Mouse (Mus musculus) Patski (cell line): ENCODE results near the gene Cnr2. TPM values are rescaled to one million over a fixed set of nuclear protein-coding genes. Genes with fewer than 3 reads are reported as not detected.

Experiments
- ATAC-seq: fragments of 100-300 bp; one replicate; pipeline ENCODE4 v1.8.0; 2021
- CTCF ChIA-PET: fragments of 350-600 bp; sonication (Branson Sonifier 250); formaldehyde crosslinking; loops from one replicate; lab custom pipeline; 2022; ENCODE audit warnings: inconsistent platforms; lab: Charles Lee
- POLR2A ChIA-PET: fragments of 350-600 bp; sonication (Branson Sonifier 250); formaldehyde crosslinking; loops from one replicate; lab custom pipeline; 2022; ENCODE audit warnings: antibody characterized with exemption, inconsistent platforms; lab: Charles Lee
- DNase-seq: peaks from one replicate; pipeline ENCODE4 v3.0.0-alpha.2; 2011; ENCODE audit warnings: low read depth, low spot score
- H3K27me3 ChIP-seq: fragments of 371-371 bp; one replicate; pipeline ENCODE4 v1.5.1; 2021
- CTCF ChIP-seq: fragments of 100-300 bp; IDR thresholded peaks from one replicate; pipeline ENCODE4 v1.5.1; 2021
- in situ Hi-C: fragments of 300-500 bp; cut with MboI; formaldehyde crosslinking; loops from 3 replicates; pipeline ENCODE4 v1.11.1; 2018; ENCODE audit warnings: low pct_unique_long_range_greater_than_20kb, mixed read lengths
- polyA plus RNA-seq: library from polyadenylated mRNA; unstranded; gene quantifications from one replicate; pipeline ENCODE4 v1.2.3, GENCODE M21; 2021

Gene Cnr2
- polyA plus RNA-seq, 1 experiment from 2014 or later, result 0.03 TPM

DNA sequence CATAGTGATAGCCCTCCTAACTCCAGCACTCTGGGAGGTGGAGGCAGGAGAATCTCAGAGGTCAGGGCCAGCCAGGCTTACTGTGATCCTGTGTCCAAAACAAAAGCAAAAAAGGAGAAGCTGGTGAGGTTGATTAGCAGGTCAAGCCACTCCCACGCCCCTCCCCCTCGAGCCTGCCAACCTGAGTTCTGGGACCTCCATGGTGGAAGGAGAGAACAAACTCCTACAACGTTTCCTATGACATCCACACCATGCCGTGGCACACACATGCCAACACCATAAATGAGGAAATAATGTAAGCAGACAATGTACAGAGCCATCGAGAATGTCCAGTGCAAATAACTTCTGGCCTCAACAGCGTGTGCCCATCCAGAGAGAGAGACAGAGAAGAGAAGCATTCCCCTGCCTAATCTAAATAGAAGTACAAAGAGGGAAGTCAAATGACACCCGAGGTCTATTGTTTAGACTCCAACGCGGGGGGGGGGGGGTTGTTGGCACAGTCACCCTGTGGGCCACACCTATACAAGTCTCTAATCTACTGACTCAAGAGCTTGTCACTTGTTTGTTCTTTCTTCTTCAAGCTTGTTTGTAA, 19.1 kb upstream of the Cnr2 start:
- no peak for TF ChIP-seq CTCF
- CTCF ChIA-PET, result interaction anchor here (1.3 to 4.5 kb wide), 2 partner anchors 17 to 75 kb away, joined by 3 to 25 read pairs; no protein-coding TSS in a partner anchor
- ATAC-seq (no peak), DNase-seq (no peak)
- in situ Hi-C loops, result loop anchor here (5.0 to 10.0 kb wide), 2 partner anchors 74 to 191 kb away; partner anchors contain the start of gene Ifnlr1
- no peaks in the 10 kb centered on the region for H3K27me3 ChIP-seq
- POLR2A ChIA-PET, result no interaction called here

DNA sequence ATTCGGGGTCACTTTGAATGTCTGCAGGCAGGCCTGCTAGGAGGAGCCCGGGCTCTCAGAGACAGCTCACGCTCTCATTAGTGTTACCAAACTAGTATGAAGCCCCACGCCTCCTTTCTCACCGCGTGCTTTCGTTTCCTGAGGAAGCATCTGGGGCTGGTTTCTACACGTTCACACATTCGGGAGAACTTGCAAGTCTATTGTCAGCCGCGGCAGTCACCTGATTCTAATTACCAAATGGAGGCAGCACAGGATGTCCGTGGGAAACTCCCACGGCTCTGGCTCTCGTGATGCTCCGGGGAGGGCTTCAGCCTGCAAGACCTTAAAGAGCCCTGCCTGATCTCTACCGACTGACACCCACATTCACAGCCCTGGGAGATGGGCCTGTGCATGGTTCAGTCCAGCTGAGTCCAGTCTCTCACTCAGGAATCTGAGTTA, 18.6 kb upstream of the Cnr2 start:
- ATAC-seq (no peak), DNase-seq (no peak)
- in situ Hi-C loops, result loop anchor here (5.0 to 10.0 kb wide), 2 partner anchors 74 to 192 kb away; partner anchors contain the start of gene Ifnlr1
- TF ChIP-seq CTCF, result no peak
- CTCF ChIA-PET, result interaction anchor here (1.3 to 4.5 kb wide), 3 partner anchors 18 to 75 kb away, joined by 3 to 25 read pairs (median 4); no protein-coding TSS in a partner anchor
- no peaks in the 10 kb centered on the region for H3K27me3 ChIP-seq
- POLR2A ChIA-PET, result interaction anchor here (1.1 kb wide), 1 partner anchor 56 kb away, joined by 3 read pairs; no protein-coding TSS in a partner anchor

DNA sequence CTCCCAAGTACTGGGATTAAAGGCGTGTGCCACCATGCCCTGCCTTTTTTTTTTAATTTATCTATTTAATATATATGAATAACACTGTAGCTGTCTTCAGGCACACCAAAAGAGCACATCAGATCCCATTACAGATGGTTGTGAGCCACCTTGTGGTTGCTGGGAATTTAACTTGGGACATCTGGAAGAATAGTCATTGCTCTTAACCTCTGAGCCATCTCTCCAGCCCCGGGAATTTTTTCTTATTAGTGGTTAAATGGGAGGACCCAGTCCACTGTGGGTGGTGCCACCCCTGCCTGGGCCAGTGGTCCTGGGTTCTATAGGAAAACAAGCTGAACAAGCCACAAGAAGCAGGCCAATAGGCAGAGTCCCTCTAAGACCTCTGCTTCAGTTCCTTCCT, 17.5 kb upstream of the Cnr2 start:
- ATAC-seq (no peak), DNase-seq (no peak)
- peak; percentile 58 for TF ChIP-seq CTCF
- ChIA-PET POLR2A (interaction anchor here (1.1 kb wide), 1 partner anchor 57 kb away, joined by 3 read pairs; no protein-coding TSS in a partner anchor), CTCF (interaction anchor here (0.7 to 4.5 kb wide), 5 partner anchors 19 to 169 kb away, joined by 3 to 25 read pairs (median 3); no protein-coding TSS in a partner anchor)
- H3K27me3 ChIP-seq, result no peaks in the 10 kb centered on the region
- in situ Hi-C loops, result loop anchor here (5.0 to 10.0 kb wide), 2 partner anchors 75 to 193 kb away; partner anchors contain the start of gene Ifnlr1

DNA sequence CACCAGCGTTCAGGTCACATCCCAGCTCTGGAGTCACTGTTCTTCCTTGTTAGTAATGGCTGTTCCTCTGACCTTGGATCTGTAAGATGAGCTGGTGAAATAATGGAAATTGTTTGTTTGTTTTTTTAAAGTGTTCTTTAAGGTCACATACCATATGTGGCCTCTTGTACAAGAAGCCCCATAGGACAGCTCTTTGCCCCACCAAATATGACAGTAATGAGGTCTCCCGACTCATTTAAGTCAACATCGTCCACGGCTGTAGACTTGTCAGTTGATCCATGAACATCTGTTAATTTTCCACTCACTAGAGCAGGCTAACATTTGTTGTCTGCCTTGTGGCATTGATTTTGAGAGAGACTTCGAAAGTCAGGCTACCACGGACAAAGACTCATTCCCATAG, 16.2 kb upstream of the Cnr2 start:
- in situ Hi-C loops, result loop anchor here (5.0 to 10.0 kb wide), 2 partner anchors 77 to 194 kb away; partner anchors contain the start of gene Ifnlr1
- ChIA-PET CTCF (interaction anchor here (4.5 kb wide), 1 partner anchor 78 kb away, joined by 25 read pairs; no protein-coding TSS in a partner anchor), POLR2A (no interaction called here)
- ATAC-seq (no peak), DNase-seq (no peak)
- H3K27me3 ChIP-seq, result no peaks in the 10 kb centered on the region
- no peak for TF ChIP-seq CTCF

DNA sequence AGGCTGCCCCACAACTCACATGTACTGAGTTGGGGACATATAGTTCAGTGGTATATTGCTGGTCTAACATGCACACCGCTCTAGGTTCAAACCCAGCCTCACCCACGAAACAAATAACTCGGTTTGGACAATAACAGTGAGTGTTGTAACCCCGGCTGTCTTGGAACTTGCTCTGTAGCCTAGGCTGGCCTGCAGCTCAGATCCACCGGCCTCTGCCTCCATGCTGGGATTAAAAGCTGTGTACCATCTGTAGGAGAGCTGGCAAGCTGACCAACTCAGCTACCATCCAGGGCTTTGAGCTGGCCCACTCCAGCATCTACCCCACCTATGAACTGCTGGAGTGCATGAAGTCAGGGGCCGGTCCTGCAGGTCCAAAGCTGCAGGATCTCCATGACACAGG, 15.2 kb upstream of the Cnr2 start:
- no peak for TF ChIP-seq CTCF
- POLR2A ChIA-PET, result no interaction called here
- no peaks in the 10 kb centered on the region for H3K27me3 ChIP-seq
- CTCF ChIA-PET, result no interaction called here
- in situ Hi-C loops, result no loop called here
- no peak for DNase-seq
- no peak for ATAC-seq

DNA sequence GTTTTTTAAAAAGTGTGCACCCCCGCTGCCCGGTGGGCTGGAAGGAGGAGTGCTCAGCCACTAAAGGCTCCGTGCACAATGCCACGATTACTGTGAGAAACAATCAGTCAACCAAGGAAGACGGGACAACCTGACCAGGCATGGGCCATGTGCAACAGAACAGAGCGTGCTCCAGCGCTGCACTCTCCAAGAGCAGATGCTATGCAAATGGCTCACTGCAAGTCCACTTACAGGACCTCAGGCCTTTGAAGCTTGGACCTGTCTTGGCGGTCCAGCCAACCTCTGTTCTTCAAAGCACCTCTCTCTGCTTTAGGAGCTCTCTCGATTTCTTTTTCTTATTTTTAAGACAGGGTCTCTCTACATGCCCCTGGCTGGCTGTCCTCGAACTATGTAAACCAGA, 14.6 kb upstream of the Cnr2 start:
- no peak for ATAC-seq
- no peak for TF ChIP-seq CTCF
- ChIA-PET CTCF (no interaction called here), POLR2A (no interaction called here)
- no peak for DNase-seq
- in situ Hi-C loops, result no loop called here
- no peaks in the 10 kb centered on the region for H3K27me3 ChIP-seq

DNA sequence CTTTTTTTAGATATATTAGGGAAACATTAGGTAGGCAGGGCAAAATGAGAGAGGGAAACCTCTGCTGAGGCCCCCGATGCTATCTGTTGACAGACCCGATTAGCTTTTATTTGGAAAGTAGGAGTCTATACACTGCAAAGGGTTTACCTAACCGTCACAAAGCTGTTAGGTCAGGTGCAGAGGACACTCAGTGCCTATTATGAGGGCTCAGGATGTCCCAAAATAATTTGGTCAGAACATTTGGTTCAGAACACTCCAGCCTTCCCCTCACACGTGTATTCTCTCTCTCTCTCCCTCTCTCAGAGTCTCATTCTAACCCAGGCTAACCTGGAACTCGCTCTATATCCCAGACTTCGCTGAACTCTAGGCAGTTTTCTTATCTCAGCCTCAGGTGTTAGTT, 13.2 kb upstream of the Cnr2 start:
- ATAC-seq, result no peak
- ChIA-PET CTCF (no interaction called here), POLR2A (no interaction called here)
- DNase-seq, result no peak
- TF ChIP-seq CTCF, result no peak
- in situ Hi-C loops, result no loop called here
- H3K27me3 ChIP-seq, result no peaks in the 10 kb centered on the region

DNA sequence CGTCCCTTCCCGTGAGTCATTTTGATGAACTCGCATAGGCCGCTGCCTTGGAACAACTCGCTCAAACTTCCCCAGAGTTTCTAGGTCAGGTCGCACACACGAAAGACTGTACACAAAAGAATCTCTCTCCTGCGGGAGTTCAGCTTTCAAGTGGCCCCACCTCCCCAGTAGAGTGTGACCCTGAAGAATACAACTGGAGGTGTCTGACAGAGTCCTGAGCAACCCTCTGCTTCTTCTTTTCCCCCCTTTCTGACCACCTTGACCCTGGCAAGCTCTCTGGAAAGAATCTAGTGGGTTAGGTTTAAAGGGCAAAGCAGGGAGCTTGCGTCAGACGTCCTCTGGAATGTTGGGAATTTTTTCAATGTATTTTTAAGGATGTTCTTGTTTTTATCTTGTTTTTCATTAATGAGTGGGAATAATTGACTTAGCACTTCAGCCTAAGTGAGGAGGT, 11.8 kb upstream of the Cnr2 start:
- TF ChIP-seq CTCF, result no peak
- no peak for DNase-seq
- CTCF ChIA-PET, result interaction anchor here (0.9 kb wide), 1 partner anchor 9 kb away, joined by 3 read pairs; no protein-coding TSS in a partner anchor
- no peak for ATAC-seq
- POLR2A ChIA-PET, result no interaction called here
- in situ Hi-C loops, result no loop called here
- H3K27me3 ChIP-seq, result no peaks in the 10 kb centered on the region

DNA sequence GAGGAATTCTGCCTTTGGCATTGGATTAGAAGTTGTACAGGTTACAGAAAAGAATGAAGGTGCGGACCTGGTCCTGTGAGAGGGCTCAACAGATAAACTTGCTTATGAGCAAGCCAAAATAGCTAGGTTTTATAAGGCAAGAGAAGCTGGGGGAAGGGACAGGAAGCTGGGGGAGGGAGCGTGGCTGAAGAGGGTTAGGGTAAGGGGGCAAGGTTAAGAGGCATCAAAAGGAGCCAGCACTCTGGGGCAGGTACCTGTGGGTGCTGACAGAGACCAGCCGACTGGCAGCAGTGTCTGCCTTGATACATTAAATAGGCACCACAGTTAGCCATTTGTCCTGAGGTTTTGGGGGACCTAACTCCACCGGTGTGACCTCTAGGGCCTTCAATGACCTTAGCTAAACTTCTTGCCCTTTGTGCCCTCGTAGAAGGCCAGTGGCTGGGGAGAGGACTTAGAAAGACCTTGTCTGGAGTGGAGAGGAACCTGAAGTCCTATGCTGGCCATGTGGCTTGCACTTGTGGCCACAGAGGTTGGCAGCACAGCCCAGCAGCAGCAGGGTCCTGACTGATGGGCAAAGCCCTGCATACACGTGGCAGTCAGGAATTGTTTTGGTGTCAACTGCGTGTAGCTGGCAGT, 11.2 kb upstream of the Cnr2 start:
- ATAC-seq, result no peak
- in situ Hi-C loops, result no loop called here
- POLR2A ChIA-PET, result no interaction called here
- no peaks in the 10 kb centered on the region for H3K27me3 ChIP-seq
- TF ChIP-seq CTCF, result no peak
- DNase-seq, result no peak
- CTCF ChIA-PET, result interaction anchor here (0.9 kb wide), 1 partner anchor 10 kb away, joined by 3 read pairs; no protein-coding TSS in a partner anchor

DNA sequence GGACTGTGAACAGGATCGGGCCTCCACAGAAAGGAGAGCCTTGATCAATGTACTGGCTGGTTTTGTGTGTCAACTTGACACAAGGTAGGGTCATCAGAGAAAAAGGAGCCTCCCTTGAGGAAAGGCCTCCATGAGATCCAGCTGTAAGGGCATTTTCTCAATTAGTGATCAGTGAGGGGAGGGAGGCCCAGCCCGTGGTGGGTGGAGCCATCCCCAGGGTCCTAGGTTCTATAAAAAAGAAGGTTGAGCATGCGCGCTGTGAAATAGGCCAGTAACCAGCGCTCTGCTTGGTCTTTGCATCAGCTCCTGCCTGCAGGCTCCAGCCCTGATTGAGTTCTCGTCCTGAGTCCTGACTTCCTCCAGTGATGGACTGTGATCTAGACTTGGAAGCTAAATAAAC, 10.7 kb upstream of the Cnr2 start:
- in situ Hi-C loops, result no loop called here
- H3K27me3 ChIP-seq, result no peaks in the 10 kb centered on the region
- ChIA-PET CTCF (no interaction called here), POLR2A (no interaction called here)
- ATAC-seq, result no peak
- TF ChIP-seq CTCF, result no peak
- DNase-seq, result no peak

DNA sequence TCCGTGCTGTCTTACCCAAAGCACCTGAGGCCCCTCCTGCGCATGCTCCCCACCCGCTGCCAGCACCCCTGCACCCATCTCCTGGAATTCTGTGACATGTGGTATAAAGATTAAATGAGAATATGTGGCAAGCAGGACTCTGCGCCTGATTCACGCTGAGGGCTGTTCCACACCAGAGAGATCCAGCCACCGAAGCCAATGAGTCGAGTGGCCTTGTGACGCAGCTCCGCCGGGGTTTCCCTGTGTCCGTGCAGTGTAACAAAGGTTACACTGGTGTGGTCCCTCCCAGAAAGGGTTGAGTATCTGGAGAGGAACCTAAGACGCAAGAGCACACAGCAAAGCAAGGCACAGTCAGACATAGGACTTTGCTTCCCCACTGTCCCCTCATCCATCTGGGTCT, 9.5 kb upstream of the Cnr2 start:
- no peak for ATAC-seq
- DNase-seq, result no peak

More for the DNA sequence above, 9.5 kb upstream of the Cnr2 start:
- TF ChIP-seq CTCF, result no peak
- in situ Hi-C loops, result no loop called here
- ChIA-PET POLR2A (no interaction called here), CTCF (no interaction called here)
- no peaks in the 10 kb centered on the region for H3K27me3 ChIP-seq
